9 mouse cellular contexts compared by ENCODE assay signal in genomic region chr3:31902504-31903330, GRCm38 (mm10). TPM values are rescaled to one million over a fixed set of nuclear protein-coding genes. Genes with fewer than 3 reads are reported as not detected.
DNase-seq lines count a peak whose midpoint lies in the region; ATAC-seq lines count a peak whose summit lies in the region.
"Had no signal": no experiment of that assay in that cellular context is flagged by ENCODE, and none has a peak within 500 bp of the region (broad histone marks: within the 10 kb centered on the region; RNA-seq: fewer than 3 reads in every experiment).

Kcnmb2 (plus strand) TSS chr3:31902507.

- peak within 1 kb of the TSS; percentile 47 for H3K4me3 ChIP-seq in heart, embryonic 13.5 days
- peak within 1 kb of the TSS; percentile 23 for H3K4me3 ChIP-seq in embryonic facial prominence, embryonic 11.5 days (ENCODE audit: low read depth, low read length)
- peak within 1 kb of the TSS; percentile 29 for H3K4me3 ChIP-seq in intestine, embryonic 16.5 days (ENCODE audit: low read length)
- H3K4me3 ChIP-seq in midbrain, embryonic 14.5 days (replicated peaks; ENCODE audit: low read depth, low read length), result peak within 1 kb of the TSS; percentile 46

- DNase-seq in heart, adult 11 months, result no peak
- peak; percentile 40 for DNase-seq in Muller cell, postnatal 12 days (ENCODE audit: inconsistent ontology term)
- peak; percentile 6 for DNase-seq in embryonic facial prominence, embryonic 11.5 days (ENCODE audit: low spot score)
- DNase-seq in midbrain, embryonic 14.5 days, result peak; percentile 70
- DNase-seq in natural killer cell, adult 2 months (ENCODE audit: low spot score in 2 of 2), result no peak

- WGBS in heart, embryonic 13.5 days, result 2% methylated on average over 22 of the region's 22 CpGs
- 2% methylated on average over 22 of the region's 22 CpGs for WGBS in embryonic facial prominence, embryonic 11.5 days
- WGBS in intestine, embryonic 16.5 days, result 4% methylated on average over 22 of the region's 22 CpGs
- under 1% methylated on average over 22 of the region's 22 CpGs for WGBS in midbrain, embryonic 14.5 days

- H3K4me1 ChIP-seq in heart, embryonic 13.5 days, result peaks cover 21% of the 10 kb centered on the region
- peaks cover 3% of the 10 kb centered on the region; the same call in 1 of the 2 replicates for H3K4me1 ChIP-seq in embryonic facial prominence, embryonic 11.5 days (ENCODE audit: control insufficient read depth, insufficient read depth, low read length)
- H3K4me1 ChIP-seq in intestine, embryonic 16.5 days (ENCODE audit: control insufficient read depth, insufficient read depth, low read length), result peaks cover 15% of the 10 kb centered on the region
- peaks cover 14% of the 10 kb centered on the region for H3K4me1 ChIP-seq in midbrain, embryonic 14.5 days (ENCODE audit: control insufficient read depth, insufficient read depth, low read length)

- H3K27me3 ChIP-seq in heart, embryonic 13.5 days (replicated peaks), result peaks cover 9% of the 10 kb centered on the region; the same call in 1 of the 2 replicates
- 0 out of 2 replicates have a peak, but pooled peaks cover 2% of the 10 kb centered on the region for H3K27me3 ChIP-seq in embryonic facial prominence, embryonic 11.5 days (ENCODE audit: control insufficient read depth, insufficient read depth, low read length)
- H3K27me3 ChIP-seq in intestine, embryonic 16.5 days (replicated peaks; ENCODE audit: control insufficient read depth, insufficient read depth, low read length), result no peaks in the 10 kb centered on the region
- no peaks in the 10 kb centered on the region for H3K27me3 ChIP-seq in midbrain, embryonic 14.5 days (ENCODE audit: control insufficient read depth, insufficient read depth, low read length)
- H3K27me3 ChIP-seq: CH12.LX had no signal

- peak within 1 kb of the TSS; percentile 80 for H3K4me2 ChIP-seq in heart, embryonic 13.5 days
- peak within 1 kb of the TSS; percentile 52 for H3K4me2 ChIP-seq in embryonic facial prominence, embryonic 11.5 days (ENCODE audit: low read depth, low read length)
- H3K4me2 ChIP-seq in intestine, embryonic 16.5 days (ENCODE audit: low read depth, low read length), result peak within 1 kb of the TSS; percentile 53
- H3K4me2 ChIP-seq in midbrain, embryonic 14.5 days (ENCODE audit: low read length), result peak within 1 kb of the TSS; percentile 83

- ATAC-seq in heart, embryonic 13.5 days (ENCODE audit: extremely low read depth, insufficient number of reproducible peaks, low FRiP score, low TSS enrichment), result no peak
- ATAC-seq in embryonic facial prominence, embryonic 11.5 days (replicated peaks; ENCODE audit: insufficient number of reproducible peaks, low FRiP score, low TSS enrichment, low read depth), result no peak
- ATAC-seq in intestine, embryonic 16.5 days, result peak; percentile 36
- peak; percentile 60; the same call in 1 of the 2 replicates for ATAC-seq in midbrain, embryonic 14.5 days (ENCODE audit: low FRiP score, low TSS enrichment)
- no peak for ATAC-seq in granulocyte monocyte progenitor cell, adult 5-6 weeks (replicated peaks; ENCODE audit: poor library complexity, severe bottlenecking)

- H3K9me3 ChIP-seq in heart, embryonic 13.5 days, result no peaks in the 10 kb centered on the region
- no peaks in the 10 kb centered on the region for H3K9me3 ChIP-seq in embryonic facial prominence, embryonic 11.5 days (replicated peaks; ENCODE audit: control insufficient read depth, low read length)
- no peaks in the 10 kb centered on the region for H3K9me3 ChIP-seq in intestine, embryonic 16.5 days (ENCODE audit: control insufficient read depth, low read length)
- no peaks in the 10 kb centered on the region for H3K9me3 ChIP-seq in midbrain, embryonic 14.5 days (ENCODE audit: control insufficient read depth, low read length)

- H3K27ac ChIP-seq in heart, embryonic 13.5 days (replicated peaks), result no peak within 1 kb of the TSS
- H3K27ac ChIP-seq in embryonic facial prominence, embryonic 11.5 days (replicated peaks; ENCODE audit: low read depth, low read length), result no peak within 1 kb of the TSS
- H3K27ac ChIP-seq in intestine, embryonic 16.5 days (ENCODE audit: low read length), result no peak within 1 kb of the TSS
- H3K27ac ChIP-seq in midbrain, embryonic 14.5 days (replicated peaks; ENCODE audit: low read depth, low read length), result peak within 1 kb of the TSS; percentile 52; the same call in 1 of the 2 replicates

- H3K9ac ChIP-seq in heart, embryonic 13.5 days, result peak within 1 kb of the TSS; percentile 53
- 0 out of 2 replicates have a peak within 1 kb of the TSS, but pooled peaks have one; percentile 38 for H3K9ac ChIP-seq in embryonic facial prominence, embryonic 11.5 days (replicated peaks; ENCODE audit: low read length)
- peak within 1 kb of the TSS; percentile 3; the same call in 1 of the 2 replicates for H3K9ac ChIP-seq in intestine, embryonic 16.5 days (ENCODE audit: low read depth, low read length)
- peak within 1 kb of the TSS; percentile 70 for H3K9ac ChIP-seq in midbrain, embryonic 14.5 days (replicated peaks; ENCODE audit: low read length)

- no peaks in the 10 kb centered on the region for H3K36me3 ChIP-seq in heart, embryonic 13.5 days
- H3K36me3 ChIP-seq in embryonic facial prominence, embryonic 11.5 days (replicated peaks; ENCODE audit: control insufficient read depth, insufficient read depth, low read depth, low read length), result no peaks in the 10 kb centered on the region
- no peaks in the 10 kb centered on the region for H3K36me3 ChIP-seq in intestine, embryonic 16.5 days (ENCODE audit: control insufficient read depth, insufficient read depth, low read length)
- H3K36me3 ChIP-seq in midbrain, embryonic 14.5 days (ENCODE audit: control insufficient read depth, insufficient read depth, low read length), result no peaks in the 10 kb centered on the region

RNA-seq across cellular contexts. Expression of gene Kcnmb2, which starts in this region (rescaled TPM):
- 0.28 and 0.65 TPM in 2 replicates for polyA plus RNA-seq in heart, embryonic 13.5 days (2015; fragmentation: Nextera tagmentation; extraction: Ambion mirVana)
- polyA plus RNA-seq in embryonic facial prominence, embryonic 11.5 days (2014; fragmentation: Nextera tagmentation; extraction: Ambion mirVana), result 7.7 and 9.4 TPM in 2 replicates
- polyA plus RNA-seq in intestine, embryonic 16.5 days (2015; fragmentation: Nextera tagmentation; extraction: Ambion mirVana), result 0.75 and 0.88 TPM in 2 replicates
- polyA plus RNA-seq in midbrain, embryonic 14.5 days (2014; fragmentation: Nextera tagmentation; extraction: Ambion mirVana), result 10.8 and 12.8 TPM in 2 replicates
- total RNA-seq in granulocyte monocyte progenitor cell, adult 5-6 weeks (2014; fragmentation: Nextera tagmentation), result not detected in 2 replicates
- total RNA-seq in granulocyte monocyte progenitor cell, adult 5-6 weeks (2017), result not detected in 2 replicates
- total RNA-seq: CH12.LX had no signal

Comparison
In these comparisons a context has a peak if more than half of its experiments do, and no peak if none do; other contexts are left out.
1. Peak in ATAC-seq, H3K4me3 ChIP-seq, H3K9ac ChIP-seq and H3K4me2 ChIP-seq in intestine, embryonic 16.5 days; RNA of the gene not detected or under 1 TPM.
2. H3K9ac ChIP-seq: peak in every context shown above with its lines; median percentile 70 in midbrain, embryonic 14.5 days; 53 in heart, embryonic 13.5 days; 38 in embryonic facial prominence, embryonic 11.5 days; 3 in intestine, embryonic 16.5 days.
3. DNase-seq: peak in Muller cell, postnatal 12 days (single experiment), embryonic facial prominence, embryonic 11.5 days (single experiment) and midbrain, embryonic 14.5 days (single experiment); none in heart, adult 11 months (single experiment) and natural killer cell, adult 2 months (0 of 2).
4. Peak in every context shown above with its lines, with median percentiles within 50 percentile points of each other: H3K4me2 ChIP-seq and H3K4me3 ChIP-seq.